Mouse (Mus musculus) neural tube, embryonic 15.5 days (tissue): ENCODE results near the gene Syt15. TPM values are rescaled to one million over a fixed set of nuclear protein-coding genes. Genes with fewer than 3 reads are reported as not detected.
"Not testable (repeated sequence)": the region's sequence is repeated elsewhere in the genome, so short reads cannot be mapped to it uniquely, and the experiment has no call there.

Source experiments
- ATAC-seq: fragments of 200-750 bp; cut with Nextera tagmentation; 2 replicates; pipeline ENCODE4 v1.8.0; 2017; ENCODE audit warnings: mild to moderate bottlenecking, moderate TSS enrichment, moderate library complexity; ENCODE audit not compliant: low FRiP score
- H3K27ac ChIP-seq: fragments of 300-500 bp; sonication (generic); replicated peaks from 2 replicates; pipeline ENCODE4 v1.5.1; 2015; ENCODE audit warnings: mild to moderate bottlenecking, inconsistent platforms
- H3K27me3 ChIP-seq: fragments of 300-500 bp; sonication (generic); replicated peaks from 2 replicates; pipeline ENCODE4 v1.6.1; 2015; ENCODE audit warnings: inconsistent platforms
- H3K36me3 ChIP-seq: fragments of 300-500 bp; sonication (generic); 2 replicates; pipeline ENCODE4 v1.6.1; 2015; ENCODE audit warnings: inconsistent platforms
- H3K4me1 ChIP-seq: fragments of 300-500 bp; sonication (generic); 2 replicates; pipeline ENCODE4 v1.6.1; 2015; ENCODE audit warnings: inconsistent platforms
- H3K4me2 ChIP-seq: fragments of 300-500 bp; sonication (generic); 2 replicates; pipeline ENCODE4 v1.6.1; 2015; ENCODE audit warnings: inconsistent platforms, mild to moderate bottlenecking, moderate library complexity
- H3K4me3 ChIP-seq: fragments of 300-500 bp; sonication (generic); replicated peaks from 2 replicates; pipeline ENCODE4 v1.5.1; 2015; ENCODE audit warnings: mild to moderate bottlenecking, inconsistent platforms
- H3K9ac ChIP-seq: fragments of 300-500 bp; sonication (generic); replicated peaks from 2 replicates; pipeline ENCODE4 v1.6.1; 2015; ENCODE audit warnings: mild to moderate bottlenecking, inconsistent platforms
- H3K9me3 ChIP-seq: fragments of 300-500 bp; sonication (generic); replicated peaks from 2 replicates; pipeline ENCODE4 v1.6.1; 2016; ENCODE audit warnings: inconsistent platforms
- WGBS: fragments of 180-500 bp; shearing (Covaris S2); methylation state at CpG from one replicate; pipeline ENCODE4 v1.1.7; 2015; ENCODE audit warnings: mixed read lengths; 5-methylcytosine and 5-hydroxymethylcytosine counted together
- polyA plus RNA-seq: library from polyadenylated mRNA; unstranded; fragments of >200 nt; fragmentation: Nextera tagmentation; extraction: Ambion mirVana; gene quantifications from 2 replicates; pipeline ENCODE4 v1.2.1, GENCODE M21; 2015

Gene Syt15
- polyA plus RNA-seq, 1 experiment from 2014 or later, result 0.87 TPM

GRCm38 (mm10) chr14:34228830-34229506 lies 9.6 kb downstream of the Syt15 start:
- H3K4me2 ChIP-seq, result no peak overlapping the region
- H3K9me3 ChIP-seq, result no peaks in the 10 kb centered on the region
- H3K4me1 ChIP-seq, result no peaks in the 10 kb centered on the region
- H3K27ac ChIP-seq, result no peak overlapping the region
- H3K9ac ChIP-seq, result no peak overlapping the region
- no peak for ATAC-seq
- no peaks in the 10 kb centered on the region for H3K27me3 ChIP-seq
- 87% methylated on average over 10 of the region's 10 CpGs for WGBS
- no peak overlapping the region for H3K4me3 ChIP-seq
- H3K36me3 ChIP-seq, result no peaks in the 10 kb centered on the region

- peaks cover 6% of the 10 kb centered on the region for H3K4me1 ChIP-seq
- no peaks in the 10 kb centered on the region for H3K36me3 ChIP-seq
- H3K9me3 ChIP-seq, result no peaks in the 10 kb centered on the region
- no peak overlapping the region for H3K27ac ChIP-seq
- ATAC-seq, result no peak
- H3K4me3 ChIP-seq, result no peak overlapping the region
- no peak overlapping the region for H3K4me2 ChIP-seq
- 49% methylated on average over 7 of the region's 7 CpGs for WGBS
- H3K9ac ChIP-seq, result no peak overlapping the region
- no peaks in the 10 kb centered on the region for H3K27me3 ChIP-seq
These were observed 12.9 kb downstream of the Syt15 start for GRCm38 (mm10) chr14:34232340-34232739.

GRCm38 (mm10) chr14:34232866-34233680 lies 13.7 kb downstream of the Syt15 start:
- no peak for ATAC-seq
- Histone ChIP-seq H3K4me3 (no peak overlapping the region), H3K27ac (no peak overlapping the region), H3K9ac (no peak overlapping the region), H3K27me3 (no peaks in the 10 kb centered on the region), H3K4me2 (no peak overlapping the region), H3K9me3 (no peaks in the 10 kb centered on the region), H3K36me3 (no peaks in the 10 kb centered on the region), H3K4me1 (peaks cover 6% of the 10 kb centered on the region)
- WGBS, result 92% methylated on average over 9 of the region's 9 CpGs

GRCm38 (mm10) chr14:34233846-34234245 lies 14.5 kb downstream of the Syt15 start:
- Histone ChIP-seq H3K27me3 (no peaks in the 10 kb centered on the region), H3K36me3 (no peaks in the 10 kb centered on the region), H3K9me3 (no peaks in the 10 kb centered on the region), H3K4me1 (peaks cover 6% of the 10 kb centered on the region), H3K9ac (no peak overlapping the region), H3K27ac (no peak overlapping the region), H3K4me2 (no peak overlapping the region), H3K4me3 (no peak overlapping the region)
- 76% methylated on average over 4 of the region's 4 CpGs for WGBS
- ATAC-seq, result no peak

GRCm38 (mm10) chr14:34234630-34235380 lies 15.4 kb downstream of the Syt15 start:
- ATAC-seq, result peak; percentile 95
- Histone ChIP-seq H3K36me3 (no peaks in the 10 kb centered on the region), H3K4me2 (peak overlapping the region; percentile 79), H3K4me3 (peak overlapping the region; percentile 40), H3K27me3 (no peaks in the 10 kb centered on the region), H3K9ac (peak overlapping the region; percentile 47), H3K27ac (peak overlapping the region; percentile 28; the same call in 1 of the 2 replicates), H3K4me1 (peaks cover 6% of the 10 kb centered on the region), H3K9me3 (no peaks in the 10 kb centered on the region)
- WGBS, result 2% methylated on average over 16 of the region's 16 CpGs

GRCm38 (mm10) chr14:34240263-34240662 lies 20.9 kb downstream of the Syt15 start:
- Histone ChIP-seq H3K9ac (no peak overlapping the region), H3K4me3 (no peak overlapping the region), H3K4me1 (no peaks in the 10 kb centered on the region), H3K9me3 (no peaks in the 10 kb centered on the region), H3K27ac (no peak overlapping the region), H3K4me2 (no peak overlapping the region), H3K36me3 (no peaks in the 10 kb centered on the region), H3K27me3 (no peaks in the 10 kb centered on the region)
- 88% methylated on average over 10 of the region's 10 CpGs for WGBS
- ATAC-seq, result no peak

- H3K36me3 ChIP-seq, result no peaks in the 10 kb centered on the region
- H3K27me3 ChIP-seq, result no peaks in the 10 kb centered on the region
- no peaks in the 10 kb centered on the region for H3K4me1 ChIP-seq
- H3K9me3 ChIP-seq, result no peaks in the 10 kb centered on the region
- H3K4me3 ChIP-seq, result no peak overlapping the region
- WGBS, result 84% methylated on average over 6 of the region's 6 CpGs
- ATAC-seq, result no peak
- H3K9ac ChIP-seq, result no peak overlapping the region
- no peak overlapping the region for H3K4me2 ChIP-seq
- no peak overlapping the region for H3K27ac ChIP-seq
These were observed 21.3 kb downstream of the Syt15 start for GRCm38 (mm10) chr14:34240676-34241075.

GRCm38 (mm10) chr14:34252470-34253145 lies 33.2 kb downstream of the Syt15 start:
- Histone ChIP-seq H3K9ac (no peak overlapping the region), H3K4me2 (no peak overlapping the region), H3K4me1 (no peaks in the 10 kb centered on the region), H3K27ac (no peak overlapping the region), H3K36me3 (no peaks in the 10 kb centered on the region), H3K9me3 (no peaks in the 10 kb centered on the region), H3K4me3 (no peak overlapping the region), H3K27me3 (no peaks in the 10 kb centered on the region)
- WGBS, result 66% methylated on average over 5 of the region's 6 CpGs
- ATAC-seq, result no peak

- H3K4me2 ChIP-seq, result no peak overlapping the region
- H3K27ac ChIP-seq, result no peak overlapping the region
- no peak overlapping the region for H3K4me3 ChIP-seq
- ATAC-seq, result no peak
- H3K4me1 ChIP-seq, result no peaks in the 10 kb centered on the region
- no peak overlapping the region for H3K9ac ChIP-seq
- no peaks in the 10 kb centered on the region for H3K27me3 ChIP-seq
- 83% methylated on average over 4 of the region's 4 CpGs for WGBS
- H3K9me3 ChIP-seq, result no peaks in the 10 kb centered on the region
- H3K36me3 ChIP-seq, result no peaks in the 10 kb centered on the region
These were observed 33.9 kb downstream of the Syt15 start for GRCm38 (mm10) chr14:34253261-34253660.

- H3K4me3 ChIP-seq, H3K4me1 ChIP-seq, H3K4me2 ChIP-seq, H3K9me3 ChIP-seq, ATAC-seq, H3K27ac ChIP-seq, H3K27me3 ChIP-seq, H3K36me3 ChIP-seq, H3K9ac ChIP-seq: not testable (repeated sequence)
- WGBS, result 64% methylated on average over 3 of the region's 3 CpGs
These were observed 39.1 kb downstream of the Syt15 start for GRCm38 (mm10) chr14:34258525-34258924.

- Histone ChIP-seq H3K27ac (no peak overlapping the region), H3K36me3 (no peaks in the 10 kb centered on the region), H3K27me3 (no peaks in the 10 kb centered on the region), H3K4me3 (no peak overlapping the region), H3K9me3 (no peaks in the 10 kb centered on the region), H3K4me1 (no peaks in the 10 kb centered on the region), H3K9ac (no peak overlapping the region), H3K4me2 (no peak overlapping the region)
- ATAC-seq, result no peak
- 84% methylated on average over 9 of the region's 9 CpGs for WGBS
These were observed 48.7 kb downstream of the Syt15 start for GRCm38 (mm10) chr14:34268046-34268445.
